Mouse (Mus musculus) limb, embryonic 11.5 days (tissue): ENCODE data around the gene Trpm3. TPM values are rescaled to one million over a fixed set of nuclear protein-coding genes. Genes with fewer than 3 reads are reported as not detected.

ENCODE experiments used
- ATAC-seq: fragments of 200-750 bp; cut with Nextera tagmentation; 2 replicates; pipeline ENCODE4 v1.8.0; 2017; ENCODE audit warnings: low read depth; ENCODE audit not compliant: insufficient number of reproducible peaks, low FRiP score, low TSS enrichment
- DNase-seq: peaks from one replicate; pipeline ENCODE4 v3.0.0-alpha.2; 2015; ENCODE audit warnings: low spot score
- H3K27ac ChIP-seq: fragments of 300-500 bp; sonication (generic); replicated peaks from 2 replicates; pipeline ENCODE4 v1.5.1; 2014; ENCODE audit warnings: low read depth, mild to moderate bottlenecking, low read length
- H3K27me3 ChIP-seq: fragments of 300-500 bp; sonication (generic); 2 replicates; pipeline ENCODE4 v1.6.1; 2014; ENCODE audit warnings: mild to moderate bottlenecking, low read length, mixed read lengths; ENCODE audit not compliant: control insufficient read depth, insufficient read depth
- H3K36me3 ChIP-seq: fragments of 300-500 bp; sonication (generic); 2 replicates; pipeline ENCODE4 v1.6.1; 2014; ENCODE audit warnings: mild to moderate bottlenecking, low read length, moderate library complexity, mixed read lengths; ENCODE audit not compliant: control insufficient read depth, insufficient read depth
- H3K4me1 ChIP-seq: fragments of 300-500 bp; sonication (generic); 2 replicates; pipeline ENCODE4 v1.6.1; 2014; ENCODE audit warnings: low read length, mixed read lengths; ENCODE audit not compliant: control insufficient read depth, insufficient read depth
- H3K4me2 ChIP-seq: fragments of 300-500 bp; sonication (generic); 2 replicates; pipeline ENCODE4 v1.6.1; 2014; ENCODE audit warnings: low read depth, mild to moderate bottlenecking, moderate library complexity; ENCODE audit not compliant: severe bottlenecking
- H3K4me3 ChIP-seq: fragments of 300-500 bp; sonication (generic); 2 replicates; pipeline ENCODE4 v1.5.1; 2014; ENCODE audit warnings: low read depth, low read length
- H3K9ac ChIP-seq: fragments of 300-500 bp; sonication (generic); 2 replicates; pipeline ENCODE4 v1.6.1; 2014; ENCODE audit warnings: mild to moderate bottlenecking, low read length
- H3K9me3 ChIP-seq: fragments of 300-500 bp; sonication (generic); 2 replicates; pipeline ENCODE4 v1.6.1; 2016; ENCODE audit warnings: low read length; ENCODE audit not compliant: control insufficient read depth
- WGBS: fragments of 180-500 bp; shearing (Covaris S2); extraction: QIAGEN DNeasy Blood & Tissue Kit; methylation state at CpG from one replicate; pipeline ENCODE4 v1.1.7; 2014; 5-methylcytosine and 5-hydroxymethylcytosine counted together
- polyA plus RNA-seq: library from polyadenylated mRNA; unstranded; fragments of >200 nt; fragmentation: Nextera tagmentation; extraction: Ambion mirVana; gene quantifications from 2 replicates; pipeline ENCODE4 v1.2.1, GENCODE M21; 2014

Gene Trpm3
- polyA plus RNA-seq, 1 experiment from 2014 or later = 1.7 TPM

- H3K36me3 ChIP-seq = no peaks in the 10 kb centered on the region
- H3K4me3 ChIP-seq = no peak overlapping the region
- DNase-seq (no peak), ATAC-seq (no peak)
- no peaks in the 10 kb centered on the region for H3K4me1 ChIP-seq
- no peaks in the 10 kb centered on the region for H3K9me3 ChIP-seq
- WGBS = 81% methylated on average over 2 of the region's 2 CpGs
- H3K4me2 ChIP-seq = no peak overlapping the region
- no peaks in the 10 kb centered on the region for H3K27me3 ChIP-seq
- no peak overlapping the region for H3K9ac ChIP-seq
- H3K27ac ChIP-seq = no peak overlapping the region
Measured at GRCm38 (mm10) chr19:22611621-22612020, 472.8 kb downstream of the Trpm3 start.

GRCm38 (mm10) chr19:22615367-22615766 lies 476.5 kb downstream of the Trpm3 start:
- Histone ChIP-seq H3K27ac (no peak overlapping the region), H3K36me3 (no peaks in the 10 kb centered on the region), H3K4me1 (no peaks in the 10 kb centered on the region), H3K9me3 (no peaks in the 10 kb centered on the region; the same call in 1 of the 2 replicates), H3K4me2 (no peak overlapping the region), H3K27me3 (no peaks in the 10 kb centered on the region), H3K9ac (no peak overlapping the region), H3K4me3 (no peak overlapping the region)
- ATAC-seq = no peak
- DNase-seq = no peak
- WGBS = 92% methylated on average over 6 of the region's 6 CpGs

GRCm38 (mm10) chr19:22624801-22625513 lies 486.1 kb downstream of the Trpm3 start:
- WGBS = 85% methylated on average over 3 of the region's 3 CpGs
- H3K9ac ChIP-seq = no peak overlapping the region
- H3K9me3 ChIP-seq = no peaks in the 10 kb centered on the region
- no peaks in the 10 kb centered on the region for H3K36me3 ChIP-seq
- H3K27ac ChIP-seq = no peak overlapping the region
- H3K4me1 ChIP-seq = no peaks in the 10 kb centered on the region
- H3K4me2 ChIP-seq = no peak overlapping the region
- H3K27me3 ChIP-seq = no peaks in the 10 kb centered on the region
- H3K4me3 ChIP-seq = no peak overlapping the region
- ATAC-seq (no peak), DNase-seq (no peak)

- Histone ChIP-seq H3K4me3 (no peak overlapping the region), H3K9ac (no peak overlapping the region), H3K4me1 (no peaks in the 10 kb centered on the region), H3K9me3 (no peaks in the 10 kb centered on the region), H3K27ac (no peak overlapping the region), H3K36me3 (no peaks in the 10 kb centered on the region), H3K4me2 (no peak overlapping the region), H3K27me3 (no peaks in the 10 kb centered on the region)
- 87% methylated on average over 3 of the region's 3 CpGs for WGBS
- DNase-seq = no peak
- ATAC-seq = no peak
Measured at GRCm38 (mm10) chr19:22628878-22629277, 490.0 kb downstream of the Trpm3 start.

GRCm38 (mm10) chr19:22631316-22631715 lies 492.5 kb downstream of the Trpm3 start:
- WGBS = 49% methylated on average over 6 of the region's 6 CpGs
- no peaks in the 10 kb centered on the region for H3K36me3 ChIP-seq
- no peak overlapping the region for H3K4me3 ChIP-seq
- no peak overlapping the region for H3K4me2 ChIP-seq
- H3K9ac ChIP-seq = no peak overlapping the region
- H3K27ac ChIP-seq = no peak overlapping the region
- peak; percentile 64 for DNase-seq
- H3K27me3 ChIP-seq = no peaks in the 10 kb centered on the region
- peak; percentile 21; the same call in 1 of the 2 replicates for ATAC-seq
- no peaks in the 10 kb centered on the region for H3K4me1 ChIP-seq
- no peaks in the 10 kb centered on the region for H3K9me3 ChIP-seq

- no peaks in the 10 kb centered on the region for H3K9me3 ChIP-seq
- DNase-seq (no peak), ATAC-seq (no peak)
- no peak overlapping the region for H3K4me3 ChIP-seq
- H3K4me1 ChIP-seq = no peaks in the 10 kb centered on the region
- H3K9ac ChIP-seq = no peak overlapping the region
- H3K27me3 ChIP-seq = no peaks in the 10 kb centered on the region
- 49% methylated on average over 10 of the region's 10 CpGs for WGBS
- no peak overlapping the region for H3K27ac ChIP-seq
- H3K4me2 ChIP-seq = no peak overlapping the region
- no peaks in the 10 kb centered on the region for H3K36me3 ChIP-seq
Measured at GRCm38 (mm10) chr19:22635635-22636034, 496.8 kb downstream of the Trpm3 start.

- Histone ChIP-seq H3K4me3 (no peak overlapping the region), H3K4me1 (no peaks in the 10 kb centered on the region), H3K4me2 (no peak overlapping the region), H3K9ac (no peak overlapping the region), H3K27me3 (no peaks in the 10 kb centered on the region), H3K27ac (no peak overlapping the region), H3K9me3 (no peaks in the 10 kb centered on the region), H3K36me3 (no peaks in the 10 kb centered on the region)
- ATAC-seq (no peak), DNase-seq (no peak)
- WGBS = 85% methylated on average over 2 of the region's 2 CpGs
Measured at GRCm38 (mm10) chr19:22637786-22638185, 498.9 kb downstream of the Trpm3 start.

- no peak for ATAC-seq
- 79% methylated on average over 3 of the region's 3 CpGs for WGBS
- H3K4me1 ChIP-seq = no peaks in the 10 kb centered on the region
Measured at GRCm38 (mm10) chr19:22638394-22638954, 499.6 kb downstream of the Trpm3 start.

More at GRCm38 (mm10) chr19:22638394-22638954, 499.6 kb downstream of the Trpm3 start:
- Histone ChIP-seq H3K27me3 (no peaks in the 10 kb centered on the region), H3K9ac (no peak overlapping the region), H3K4me2 (no peak overlapping the region), H3K36me3 (no peaks in the 10 kb centered on the region), H3K4me3 (no peak overlapping the region), H3K9me3 (no peaks in the 10 kb centered on the region), H3K27ac (no peak overlapping the region)
- no peak for DNase-seq
